Mouse (Mus musculus) regulatory T cell (primary cell): Measurements from ENCODE around the gene Ccdc59.

ENCODE experiments used
- in situ Hi-C: fragments of 300-600 bp; cut with MboI, MseI; formaldehyde crosslinking; loops from one replicate; pipeline ENCODE4 v1.15.1; 2025; ENCODE audit warnings: high pct_unique_total_duplicates

Gene Ccdc59

DNA sequence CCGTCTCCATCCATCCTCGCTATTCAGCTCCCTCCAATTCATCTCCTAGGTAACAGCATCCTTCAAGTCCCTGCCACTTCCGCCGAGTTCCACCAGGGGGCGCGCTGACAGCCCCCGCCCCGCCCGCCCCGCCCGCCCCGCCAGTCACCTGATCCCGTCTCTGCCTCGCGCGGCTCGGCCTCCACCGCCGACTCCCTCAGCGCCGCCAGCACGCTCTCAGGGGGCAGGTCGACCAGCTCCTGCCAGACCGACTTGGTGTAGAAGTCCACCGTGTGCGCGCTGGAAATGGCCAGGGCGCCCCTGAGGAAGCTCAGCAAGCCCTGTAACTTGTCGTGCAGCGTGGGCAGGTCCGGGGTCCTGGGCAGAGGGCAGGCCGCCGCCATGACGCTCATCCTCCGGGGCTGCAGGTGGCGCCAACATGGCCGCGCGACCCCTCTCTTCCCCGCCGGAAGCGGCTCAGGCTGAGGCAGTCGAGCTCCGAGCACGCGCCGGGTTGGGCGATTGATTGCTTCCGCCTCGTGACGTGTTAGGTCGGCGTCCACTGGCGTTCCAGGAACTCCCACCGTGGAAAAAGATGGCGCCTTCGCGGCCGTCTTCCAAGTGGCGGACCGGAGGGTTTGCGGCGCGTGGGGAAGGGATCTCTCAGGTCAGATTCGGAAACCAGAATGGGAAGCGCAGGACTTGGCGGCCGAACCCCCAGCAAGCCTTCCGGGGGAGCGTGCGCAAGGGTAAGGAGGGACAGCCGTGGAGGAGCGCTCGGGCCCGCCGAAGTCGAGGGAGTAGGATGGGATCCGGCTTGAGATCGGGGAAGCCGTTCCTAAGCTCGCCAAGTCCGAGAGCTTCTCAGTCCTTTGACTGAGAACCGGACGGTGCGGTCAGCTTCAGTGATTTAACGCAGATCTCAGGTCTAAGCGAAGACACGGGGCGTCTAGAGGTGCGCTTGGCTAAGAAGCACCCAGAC, at the start of gene Ccdc59, which contains the start of gene Mettl25:
Gene Ccdc59, plus strand, starts transcription at position 140 of the 961 bp plus-strand sequence.
Gene Mettl25, minus strand, starts transcription at position 453 of the 961 bp plus-strand sequence.
- in situ Hi-C loops: no loop called here

DNA sequence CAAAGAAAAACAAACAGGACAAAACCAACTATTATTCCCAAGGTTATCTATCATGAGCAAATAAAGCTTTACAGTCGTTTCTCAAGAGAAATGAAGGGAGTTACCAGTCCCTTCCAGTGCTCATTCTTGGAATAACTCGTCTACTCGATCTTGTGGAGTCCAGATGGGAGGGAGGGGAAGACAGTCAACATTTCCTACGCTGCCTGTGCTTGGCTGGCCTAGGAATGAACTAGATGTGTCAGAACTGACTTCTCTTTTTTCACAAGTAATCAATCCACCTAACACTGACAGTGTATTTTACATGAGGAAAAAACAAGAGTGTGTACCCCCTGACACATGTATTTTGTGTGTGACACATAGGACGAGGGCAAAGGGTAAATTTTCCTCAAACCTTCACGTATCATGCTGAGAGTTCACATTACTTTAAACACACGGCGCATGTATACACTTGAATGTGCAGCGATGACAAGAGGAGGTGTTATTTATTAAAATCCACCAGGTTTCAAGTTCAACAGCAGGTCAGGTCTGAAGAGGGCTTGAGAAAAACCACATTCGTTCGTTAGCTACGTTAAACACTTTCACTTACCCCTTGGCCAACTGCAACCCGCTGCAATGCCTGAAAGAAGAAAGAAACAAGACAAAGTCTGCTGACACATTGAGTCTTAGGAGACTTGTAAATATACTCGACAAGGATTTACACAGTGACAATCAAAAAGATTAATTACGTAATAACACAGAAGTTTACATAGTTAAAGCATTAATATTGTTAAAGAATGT, 46.9 kb upstream of the Ccdc59 start:
- in situ Hi-C loops: no loop called here

DNA sequence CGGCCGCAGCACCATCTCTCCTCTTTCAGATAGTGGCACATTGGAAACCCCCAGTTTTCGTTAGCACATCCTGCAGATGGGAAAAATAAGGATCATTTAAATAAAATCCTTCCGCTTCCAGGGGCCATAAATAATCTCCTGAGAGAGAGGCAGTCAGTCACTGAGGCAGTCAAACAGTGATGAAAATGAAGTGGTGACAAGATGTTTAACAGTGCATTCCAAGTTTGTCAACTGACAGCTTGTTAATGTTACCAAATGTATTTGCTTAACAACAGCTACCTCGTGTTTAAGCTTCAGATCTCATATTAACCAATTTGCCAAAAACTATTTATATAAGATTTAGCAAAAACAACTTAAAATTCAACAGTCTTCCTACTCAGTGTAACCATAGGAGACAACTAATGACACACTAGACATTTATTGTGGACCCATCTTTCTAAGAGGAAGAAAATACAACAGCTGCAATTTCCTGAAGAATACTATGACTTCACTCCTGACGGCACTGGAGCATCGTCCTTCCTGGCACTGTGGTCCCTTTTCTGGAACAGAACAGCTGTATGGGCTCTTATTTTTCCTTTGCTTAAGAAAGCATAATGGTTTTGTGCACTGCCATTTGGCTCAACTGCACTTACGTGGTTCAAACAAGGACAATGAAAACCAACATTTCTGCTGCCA, 43.5 kb upstream of the Ccdc59 start:
- in situ Hi-C loops: no loop called here

DNA sequence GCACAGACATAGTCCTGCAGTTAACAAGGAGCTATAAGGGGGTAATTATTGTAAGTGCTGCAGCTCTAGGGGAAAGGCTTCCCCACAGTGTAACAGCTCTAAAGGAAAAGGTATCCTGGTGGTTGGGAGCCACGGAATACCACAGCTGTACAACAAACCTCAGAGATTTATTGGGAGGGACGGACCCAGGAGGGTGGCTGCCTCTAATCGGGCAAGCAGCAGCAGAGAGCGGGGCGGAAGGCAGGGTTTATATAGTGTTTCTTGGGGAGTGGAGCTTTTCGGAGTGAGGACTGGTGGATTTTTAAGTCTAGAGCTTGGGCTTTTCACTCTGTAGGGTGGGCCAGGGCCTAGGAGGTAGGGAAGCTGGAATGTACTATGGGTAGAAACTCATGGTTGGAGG, 39.7 kb upstream of the Ccdc59 start:
- in situ Hi-C loops: no loop called here

DNA sequence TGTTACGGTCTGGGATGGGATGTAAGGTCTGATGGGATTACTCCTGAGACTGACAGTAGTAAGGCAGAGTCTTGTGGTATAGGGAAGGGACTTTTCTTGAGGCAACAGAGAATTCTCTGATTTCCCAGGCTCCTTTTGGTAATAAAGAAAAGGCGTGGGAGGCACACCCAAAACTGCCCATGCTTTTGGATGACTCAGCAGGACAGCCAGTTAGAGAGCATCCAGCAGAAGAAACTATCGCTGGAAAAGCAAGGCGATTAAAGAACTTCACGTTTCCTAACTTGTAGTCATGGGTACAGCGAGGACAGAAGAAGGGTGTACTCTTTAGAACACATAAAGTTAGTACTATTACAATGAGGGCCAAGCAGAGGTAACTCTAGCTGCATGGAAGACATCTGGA, 38.7 kb upstream of the Ccdc59 start:
- in situ Hi-C loops: no loop called here

DNA sequence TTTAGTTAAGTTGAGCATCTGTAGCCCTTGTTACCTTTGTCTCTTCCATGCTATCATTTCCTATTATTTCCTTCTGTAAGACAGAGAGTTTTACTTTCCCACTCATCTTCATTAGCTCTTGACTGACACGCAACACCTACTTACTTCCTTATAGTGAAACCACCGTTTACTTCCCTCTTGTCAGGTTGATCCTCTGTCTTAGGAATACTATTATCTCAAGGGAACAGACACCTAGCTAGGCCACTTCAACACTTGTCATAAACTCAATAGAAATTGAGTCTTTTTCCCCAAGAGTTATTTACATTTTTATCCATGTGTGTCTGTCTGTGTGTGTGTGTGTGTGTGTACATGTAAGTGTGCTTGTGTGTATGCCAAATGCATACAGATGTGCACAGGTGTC, 37.4 kb upstream of the Ccdc59 start:
- in situ Hi-C loops: no loop called here

DNA sequence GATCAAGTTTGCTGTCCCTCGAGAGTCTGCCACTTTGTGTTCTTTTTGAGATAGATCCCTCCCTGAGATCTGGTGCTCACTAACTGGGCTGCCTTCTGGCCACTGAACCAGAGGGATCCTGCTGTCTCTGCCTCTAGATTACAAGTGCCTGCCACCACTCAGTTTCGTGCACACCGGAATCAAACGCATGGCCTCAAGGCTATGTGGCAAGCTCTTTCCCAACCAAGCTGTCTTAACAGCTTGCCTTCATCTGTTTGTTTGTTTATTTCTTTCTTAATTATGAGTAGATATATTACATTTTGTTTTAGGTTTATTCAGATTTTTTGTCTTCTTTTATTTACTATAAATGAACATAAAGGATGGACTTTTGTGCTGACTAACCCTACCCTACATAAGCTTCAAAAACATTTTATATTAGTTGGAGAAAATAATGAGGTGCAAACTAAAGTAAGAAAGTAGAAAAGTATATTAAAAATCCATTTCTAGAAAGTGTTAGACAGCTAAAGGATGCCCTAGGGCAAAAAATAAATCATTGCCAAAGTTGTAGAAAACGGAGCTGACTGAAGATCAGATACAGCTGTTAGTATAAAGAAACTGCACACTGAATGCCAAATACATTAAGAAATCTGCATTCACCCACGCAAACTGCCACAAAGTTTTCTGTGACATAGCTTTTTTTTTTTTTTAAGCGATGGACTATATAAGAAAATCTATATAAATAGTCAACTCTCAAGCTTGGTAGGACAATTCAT, 34.4 kb upstream of the Ccdc59 start:
- in situ Hi-C loops: no loop called here

DNA sequence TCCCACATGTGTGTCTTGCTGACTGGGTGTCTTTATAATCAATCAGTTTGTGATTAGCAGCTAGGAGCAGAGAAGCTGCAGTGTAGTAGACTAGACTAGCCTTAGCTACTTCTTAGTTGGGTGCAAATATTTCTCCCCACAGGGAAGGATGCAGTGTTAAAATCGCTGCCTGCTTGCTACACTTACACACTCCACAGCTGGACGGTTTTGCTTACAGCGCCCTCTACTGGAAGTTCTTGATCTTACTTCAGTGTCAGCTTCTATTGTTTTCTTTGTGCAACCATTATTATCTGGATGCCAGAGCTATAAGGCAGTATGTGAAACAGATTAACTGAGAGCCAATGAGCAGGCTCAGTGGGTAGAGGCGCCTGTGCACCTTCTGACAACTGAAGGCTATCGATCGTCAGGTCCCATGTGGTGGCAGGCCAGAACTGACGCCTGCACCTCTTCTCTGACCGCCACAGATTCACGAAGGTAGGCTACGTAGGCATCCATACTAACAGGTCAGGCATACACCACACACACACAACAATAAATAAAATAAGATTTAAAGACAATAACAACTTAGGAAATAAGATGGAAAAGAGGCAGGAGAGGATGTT, 6.1 kb upstream of the Ccdc59 start:
- in situ Hi-C loops: no loop called here

DNA sequence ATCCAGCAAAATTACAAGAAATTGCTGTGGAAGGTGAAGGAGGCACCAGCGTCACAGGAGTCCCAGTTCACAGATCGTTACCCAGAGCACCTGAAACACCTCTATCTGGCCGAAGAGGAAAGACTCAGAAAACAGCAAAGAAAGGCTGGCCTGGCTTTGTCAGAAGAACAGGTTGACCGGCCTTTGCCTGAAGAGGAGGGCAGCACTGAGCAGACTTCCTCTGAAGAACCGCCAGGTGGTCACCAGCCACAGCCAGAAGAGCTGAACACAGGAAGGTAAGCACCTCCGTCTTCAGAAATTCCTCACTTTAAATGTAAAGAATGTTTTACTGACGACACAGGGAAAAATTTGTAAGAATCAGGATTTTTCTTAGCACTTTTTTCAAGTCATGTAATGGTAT, 1.7 kb downstream of the Ccdc59 start:
- in situ Hi-C loops: no loop called here

DNA sequence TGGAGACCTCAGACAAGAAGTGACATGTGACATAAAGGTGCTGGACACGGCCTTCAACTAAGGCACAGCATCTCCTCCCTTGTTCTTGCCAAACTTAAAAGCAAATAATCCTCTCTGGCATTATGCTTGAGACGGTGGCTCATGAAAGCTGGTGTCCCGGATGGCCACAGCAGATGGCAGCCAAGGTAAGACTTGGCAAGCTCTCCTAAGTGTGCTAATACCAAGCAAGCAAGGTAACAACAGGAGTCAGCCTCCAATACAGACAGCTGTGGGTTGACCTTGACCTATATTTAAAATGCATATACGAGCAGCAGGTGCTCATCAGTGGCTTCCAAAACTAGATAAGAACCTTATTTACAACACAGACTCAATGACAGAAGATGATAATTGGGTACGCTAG, 9.4 kb downstream of the Ccdc59 start:
- in situ Hi-C loops: no loop called here

DNA sequence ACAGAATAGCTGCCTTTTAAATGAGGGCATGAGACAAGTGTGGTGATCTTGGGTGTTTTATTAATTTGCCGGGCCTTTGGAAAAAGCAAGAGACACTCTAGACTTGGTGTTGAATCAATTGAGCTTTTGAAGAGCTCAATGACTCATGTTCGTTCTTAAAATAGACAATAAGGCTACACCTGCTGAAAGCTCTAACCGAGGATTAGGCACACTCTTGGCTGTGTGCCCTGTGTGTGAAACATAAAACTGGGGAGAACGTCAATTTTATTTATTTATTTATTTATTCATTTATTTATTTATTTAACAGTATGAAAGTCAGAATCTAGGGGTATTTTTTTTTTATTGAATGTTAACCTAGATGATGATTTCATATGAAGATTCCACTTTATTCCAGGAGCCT, 10.3 kb downstream of the Ccdc59 start:
- in situ Hi-C loops: no loop called here

DNA sequence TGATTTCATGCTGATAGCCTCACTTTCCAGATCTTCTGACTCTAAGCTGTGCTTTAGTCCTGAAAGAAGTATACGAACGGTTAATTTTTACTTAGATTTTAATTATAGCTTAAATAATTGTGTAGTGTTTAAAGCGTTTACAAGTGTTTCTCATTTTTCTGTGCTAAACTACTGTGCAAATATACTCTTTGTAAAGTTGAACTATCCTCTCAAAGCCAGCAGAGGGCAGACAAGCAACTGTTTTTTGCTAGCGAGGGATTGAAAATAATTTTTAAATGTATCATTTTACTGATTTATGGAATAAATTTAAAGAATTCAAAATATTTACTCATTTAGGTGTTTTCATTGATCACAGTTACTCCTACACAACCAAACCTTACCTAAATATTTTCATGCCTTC, 26.4 kb downstream of the Ccdc59 start:
- in situ Hi-C loops: loop anchor here (10.0 kb wide), 1 partner anchor 727 kb away; no protein-coding TSS in a partner anchor
